Mouse (Mus musculus): Measurements from ENCODE around the gene Rpl31.

- no peak for TF ChIP-seq POLR2A (IDR thresholded peaks at IDR 0.05; ENCODE audit: borderline replicate concordance, insufficient read depth, low read length)
- no peak for TF ChIP-seq CTCF (IDR thresholded peaks at IDR 0.05; ENCODE audit: borderline replicate concordance, insufficient read depth, low read depth, low read length)
Measured at GRCm38 (mm10) chr1:39394096-39394495, 26.5 kb downstream of the Rpl31 start.

Data from cerebellum, adult 2 months (tissue).